Mouse (Mus musculus): ENCODE measurements around the gene 2310050C09Rik. TPM values are rescaled to one million over a fixed set of nuclear protein-coding genes. Genes with fewer than 3 reads are reported as not detected.
A peak's percentile ranks its signal among the peaks of the same experiment; 100 is the strongest.

Gene 2310050C09Rik
- not detected in 2 replicates for polyA plus RNA-seq (2015; fragmentation: Nextera tagmentation; extraction: Ambion mirVana)

- Histone ChIP-seq H3K36me3 (no peaks in the 10 kb centered on the region), H3K4me2 (replicated peaks) (no peak within 1 kb of the TSS), H3K27me3 (no peaks in the 10 kb centered on the region), H3K4me1 (replicated peaks) (no peaks in the 10 kb centered on the region), H3K9me3 (no peaks in the 10 kb centered on the region), H3K9ac (replicated peaks) (no peak within 1 kb of the TSS), H3K27ac (no peak within 1 kb of the TSS), H3K4me3 (replicated peaks) (no peak within 1 kb of the TSS)
- no peak for ATAC-seq
- 83% methylated on average over 4 of the region's 4 CpGs for WGBS
Observed at GRCm38 (mm10) chr3:92870116-92870515, at the start of gene 2310050C09Rik. 2310050C09Rik (minus strand) TSS chr3:92870216.

GRCm38 (mm10) chr3:92907571-92907970, 37.6 kb upstream of the 2310050C09Rik start:
- WGBS = 21% methylated on average over 3 of the region's 4 CpGs

GRCm38 (mm10) chr3:92905182-92905581, 35.2 kb upstream of the 2310050C09Rik start:
- no peak for ATAC-seq
- Histone ChIP-seq H3K4me3 (replicated peaks) (no peak overlapping the region), H3K36me3 (no peaks in the 10 kb centered on the region)

More at GRCm38 (mm10) chr3:92907571-92907970, 37.6 kb upstream of the 2310050C09Rik start:
- H3K4me2 ChIP-seq (replicated peaks) = no peak overlapping the region
- no peak overlapping the region for H3K9ac ChIP-seq (replicated peaks)
- H3K4me1 ChIP-seq (replicated peaks) = no peaks in the 10 kb centered on the region
- H3K27ac ChIP-seq = no peak overlapping the region
- no peaks in the 10 kb centered on the region for H3K27me3 ChIP-seq
- H3K36me3 ChIP-seq = no peaks in the 10 kb centered on the region
- no peaks in the 10 kb centered on the region for H3K9me3 ChIP-seq
- H3K4me3 ChIP-seq (replicated peaks) = no peak overlapping the region
- ATAC-seq = peak; percentile 70

GRCm38 (mm10) chr3:92903640-92904039, 33.6 kb upstream of the 2310050C09Rik start:
- Histone ChIP-seq H3K9me3 (no peaks in the 10 kb centered on the region), H3K36me3 (no peaks in the 10 kb centered on the region), H3K27me3 (no peaks in the 10 kb centered on the region), H3K4me3 (replicated peaks) (no peak overlapping the region), H3K9ac (replicated peaks) (no peak overlapping the region), H3K4me1 (replicated peaks) (no peaks in the 10 kb centered on the region), H3K27ac (no peak overlapping the region), H3K4me2 (replicated peaks) (no peak overlapping the region)
- 39% methylated on average over 4 of the region's 4 CpGs for WGBS
- ATAC-seq = 0 out of 2 replicates have a peak, but pooled peaks have one; percentile 55

More at GRCm38 (mm10) chr3:92905182-92905581, 35.2 kb upstream of the 2310050C09Rik start:
- H3K27ac ChIP-seq = no peak overlapping the region
- no peaks in the 10 kb centered on the region for H3K9me3 ChIP-seq
- H3K4me2 ChIP-seq (replicated peaks) = no peak overlapping the region
- no peaks in the 10 kb centered on the region for H3K4me1 ChIP-seq (replicated peaks)
- H3K27me3 ChIP-seq = no peaks in the 10 kb centered on the region
- 54% methylated on average over 3 of the region's 3 CpGs for WGBS
- no peak overlapping the region for H3K9ac ChIP-seq (replicated peaks)

- 29% methylated on average over 3 of the region's 3 CpGs for WGBS
- H3K4me3 ChIP-seq (replicated peaks) = no peak overlapping the region
- no peaks in the 10 kb centered on the region for H3K36me3 ChIP-seq
Observed at GRCm38 (mm10) chr3:92902992-92903391, 33.0 kb upstream of the 2310050C09Rik start.

GRCm38 (mm10) chr3:92894489-92894888, 24.5 kb upstream of the 2310050C09Rik start:
- Histone ChIP-seq H3K4me2 (replicated peaks) (no peak overlapping the region), H3K36me3 (no peaks in the 10 kb centered on the region), H3K9ac (replicated peaks) (no peak overlapping the region), H3K9me3 (no peaks in the 10 kb centered on the region), H3K27ac (no peak overlapping the region), H3K4me3 (replicated peaks) (no peak overlapping the region), H3K4me1 (replicated peaks) (no peaks in the 10 kb centered on the region), H3K27me3 (no peaks in the 10 kb centered on the region)
- ATAC-seq = no peak
- WGBS = 54% methylated on average over 1 of the region's 1 CpGs

More at GRCm38 (mm10) chr3:92902992-92903391, 33.0 kb upstream of the 2310050C09Rik start:
- Histone ChIP-seq H3K27ac (no peak overlapping the region), H3K9me3 (no peaks in the 10 kb centered on the region), H3K27me3 (no peaks in the 10 kb centered on the region), H3K4me1 (replicated peaks) (no peaks in the 10 kb centered on the region), H3K4me2 (replicated peaks) (no peak overlapping the region), H3K9ac (replicated peaks) (no peak overlapping the region)
- no peak for ATAC-seq

- Histone ChIP-seq H3K27ac (no peak overlapping the region), H3K36me3 (no peaks in the 10 kb centered on the region), H3K4me1 (replicated peaks) (no peaks in the 10 kb centered on the region), H3K4me3 (replicated peaks) (no peak overlapping the region), H3K4me2 (replicated peaks) (no peak overlapping the region), H3K27me3 (no peaks in the 10 kb centered on the region), H3K9me3 (no peaks in the 10 kb centered on the region), H3K9ac (replicated peaks) (no peak overlapping the region)
- 73% methylated on average over 3 of the region's 3 CpGs for WGBS
- ATAC-seq = no peak
Observed at GRCm38 (mm10) chr3:92894063-92894462, 24.0 kb upstream of the 2310050C09Rik start.

- no peak overlapping the region for H3K9ac ChIP-seq (replicated peaks)
- no peaks in the 10 kb centered on the region for H3K27me3 ChIP-seq
- H3K9me3 ChIP-seq = no peaks in the 10 kb centered on the region
- H3K4me1 ChIP-seq (replicated peaks) = no peaks in the 10 kb centered on the region
- no peak overlapping the region for H3K4me3 ChIP-seq (replicated peaks)
- H3K27ac ChIP-seq = no peak overlapping the region
- H3K36me3 ChIP-seq = no peaks in the 10 kb centered on the region
- no peak overlapping the region for H3K4me2 ChIP-seq (replicated peaks)
- WGBS = 91% methylated on average over 3 of the region's 3 CpGs
- ATAC-seq = no peak
Observed at GRCm38 (mm10) chr3:92874180-92874579, 4.2 kb upstream of the 2310050C09Rik start.

GRCm38 (mm10) chr3:92851186-92851585, 18.8 kb downstream of the 2310050C09Rik start, which contains the start of gene Lce1l:
Lce1l (minus strand) TSS chr3:92851286.
- no peaks in the 10 kb centered on the region for H3K27me3 ChIP-seq
- no peak within 1 kb of the TSS for H3K4me2 ChIP-seq (replicated peaks)
- H3K4me1 ChIP-seq (replicated peaks) = no peaks in the 10 kb centered on the region
- no peak within 1 kb of the TSS for H3K27ac ChIP-seq
- no peak for ATAC-seq
- WGBS = 86% methylated on average over 3 of the region's 3 CpGs
- no peak within 1 kb of the TSS for H3K9ac ChIP-seq (replicated peaks)
- H3K4me3 ChIP-seq (replicated peaks) = no peak within 1 kb of the TSS
- H3K9me3 ChIP-seq = no peaks in the 10 kb centered on the region
- no peaks in the 10 kb centered on the region for H3K36me3 ChIP-seq

- no peak for ATAC-seq
- H3K27me3 ChIP-seq = no peaks in the 10 kb centered on the region
- H3K4me2 ChIP-seq (replicated peaks) = no peak within 1 kb of the TSS
- H3K4me1 ChIP-seq (replicated peaks) = no peaks in the 10 kb centered on the region
- H3K27ac ChIP-seq = no peak within 1 kb of the TSS
- no peak within 1 kb of the TSS for H3K4me3 ChIP-seq (replicated peaks)
- H3K9ac ChIP-seq (replicated peaks) = no peak within 1 kb of the TSS
- 66% methylated on average over 1 of the region's 1 CpGs for WGBS
- H3K36me3 ChIP-seq = no peaks in the 10 kb centered on the region
- no peaks in the 10 kb centered on the region for H3K9me3 ChIP-seq
Observed at GRCm38 (mm10) chr3:92827108-92827507, 42.9 kb downstream of the 2310050C09Rik start, which contains the start of gene Kprp. Kprp (minus strand) TSS chr3:92827247.

GRCm38 (mm10) chr3:92825808-92826207, 44.2 kb downstream of the 2310050C09Rik start:
- no peak overlapping the region for H3K4me3 ChIP-seq (replicated peaks)
- no peak overlapping the region for H3K4me2 ChIP-seq (replicated peaks)
- no peaks in the 10 kb centered on the region for H3K36me3 ChIP-seq
- H3K9me3 ChIP-seq = no peaks in the 10 kb centered on the region
- no peak overlapping the region for H3K27ac ChIP-seq
- ATAC-seq = no peak
- no peaks in the 10 kb centered on the region for H3K4me1 ChIP-seq (replicated peaks)
- no peak overlapping the region for H3K9ac ChIP-seq (replicated peaks)
- WGBS = 10% methylated on average over 1 of the region's 1 CpGs
- no peaks in the 10 kb centered on the region for H3K27me3 ChIP-seq

Measured in midbrain, embryonic 13.5 days (tissue).